8 mouse cellular contexts compared by ENCODE assay signal in the genomic region with DNA sequence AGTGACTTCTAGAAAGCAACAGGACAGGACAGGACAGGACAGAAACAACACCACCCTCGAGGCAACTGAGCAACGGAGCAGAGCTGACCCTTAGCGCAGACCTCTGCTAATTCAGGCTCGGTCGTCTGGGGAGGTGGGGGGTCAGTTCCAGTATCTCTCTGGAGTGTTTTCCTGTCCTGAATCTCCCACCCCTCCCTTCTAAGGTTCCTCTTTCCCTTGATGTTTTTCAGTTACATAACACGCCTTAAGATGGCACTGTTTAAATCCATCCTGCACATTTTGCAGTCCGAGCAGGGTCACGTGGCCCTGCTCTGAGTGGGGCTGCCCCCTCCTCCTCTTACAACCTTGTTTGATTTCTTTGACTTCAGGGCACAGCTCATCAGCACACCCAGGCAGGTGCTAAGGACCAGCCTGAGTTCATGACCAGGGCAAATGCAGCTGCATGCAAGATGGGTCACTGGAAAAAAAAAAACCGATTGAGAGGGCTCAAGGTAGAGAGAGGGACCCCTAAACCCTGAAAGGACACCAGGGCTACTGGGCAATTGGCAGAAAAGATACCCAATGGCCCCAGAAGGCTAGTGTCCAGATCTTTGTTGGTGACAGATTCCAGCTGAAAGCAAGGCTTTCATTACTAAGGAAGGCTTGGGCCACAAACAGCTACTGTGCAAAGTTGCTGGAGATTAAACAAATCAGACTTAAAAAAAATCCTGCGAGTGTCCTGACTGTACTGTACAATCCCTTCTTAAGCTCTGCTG. TPM values are rescaled to one million over a fixed set of nuclear protein-coding genes. Genes with fewer than 3 reads are reported as not detected.
A peak's percentile ranks its signal among the peaks of the same experiment; 100 is the strongest.
DNase-seq lines count a peak whose midpoint lies in the region; ATAC-seq and TF ChIP-seq lines count a peak whose summit lies in the region.
"Had no signal": no experiment of that assay in that cellular context is flagged by ENCODE, and none has a peak within 500 bp of the region (broad histone marks: within the 10 kb centered on the region; RNA-seq: fewer than 3 reads in every experiment).

No protein-coding gene starts in this region.

- peaks cover 30% of the 10 kb centered on the region for H3K4me1 ChIP-seq in lung, postnatal 0 days (ENCODE audit: insufficient read depth, low read depth, low read length)
- peaks cover 30% of the 10 kb centered on the region for H3K4me1 ChIP-seq in hindbrain, postnatal 0 days (ENCODE audit: insufficient read depth, low read length)
- peaks cover 19% of the 10 kb centered on the region for H3K4me1 ChIP-seq in small intestine, adult 2 months (ENCODE audit: control insufficient read depth, insufficient read depth, insufficient read length, low read length)

- peak; percentile 53 for TF ChIP-seq CTCF in lung, postnatal 0 days (IDR thresholded peaks at IDR 0.05)
- peak; percentile 71 for TF ChIP-seq CTCF in hindbrain, postnatal 0 days (IDR thresholded peaks at IDR 0.05; ENCODE audit: low read depth)
- TF ChIP-seq CTCF in small intestine, adult 2 months (IDR thresholded peaks at IDR 0.05; ENCODE audit: extremely low read depth, insufficient read length, insufficient replicate concordance, low read depth, low read length): peak; percentile 25; the same call in 1 of the 2 replicates

- peaks cover 56% of the 10 kb centered on the region for H3K27me3 ChIP-seq in lung, postnatal 0 days (replicated peaks; ENCODE audit: insufficient read depth, low read length)
- H3K27me3 ChIP-seq in hindbrain, postnatal 0 days (ENCODE audit: insufficient read depth, low read length): no peaks in the 10 kb centered on the region
- H3K27me3 ChIP-seq in small intestine, adult 2 months (ENCODE audit: control insufficient read depth, insufficient read depth, low read length): peaks cover 61% of the 10 kb centered on the region

- no peak overlapping the region for H3K9ac ChIP-seq in lung, postnatal 0 days (replicated peaks; ENCODE audit: low read depth)
- peak overlapping the region; percentile 68; the same call in 1 of the 2 replicates for H3K9ac ChIP-seq in hindbrain, postnatal 0 days (replicated peaks; ENCODE audit: low read length)

- peak overlapping the region; percentile 96; the same call in 1 of the 2 replicates for H3K4me2 ChIP-seq in lung, postnatal 0 days (replicated peaks; ENCODE audit: low read depth, low read length)
- peak overlapping the region; percentile 97 for H3K4me2 ChIP-seq in hindbrain, postnatal 0 days (ENCODE audit: low read depth, low read length)

- TF ChIP-seq POLR2A in small intestine, adult 2 months (IDR thresholded peaks at IDR 0.05; ENCODE audit: low read depth, low read length): no peak

- 6% methylated on average over 10 of the region's 10 CpGs for WGBS in lung, postnatal 0 days
- WGBS in hindbrain, postnatal 0 days: 6% methylated on average over 10 of the region's 10 CpGs
- WGBS in small intestine, adult 2 months: 6% methylated on average over 10 of the region's 10 CpGs

- no peak overlapping the region for H3K27ac ChIP-seq in lung, postnatal 0 days (ENCODE audit: low read length)
- H3K27ac ChIP-seq in hindbrain, postnatal 0 days: no peak overlapping the region
- no peak overlapping the region for H3K27ac ChIP-seq in small intestine, adult 2 months (ENCODE audit: insufficient read depth, low read depth, low read length)

- TF ChIP-seq EP300 in lung, postnatal 0 days (IDR thresholded peaks at IDR 0.05): no peak

- H3K9me3 ChIP-seq in lung, postnatal 0 days (ENCODE audit: low read length): no peaks in the 10 kb centered on the region
- no peaks in the 10 kb centered on the region for H3K9me3 ChIP-seq in hindbrain, postnatal 0 days (ENCODE audit: low read length)

- ATAC-seq in lung, postnatal 0 days: no peak
- peak; percentile 18; the same call in 1 of the 2 replicates for ATAC-seq in hindbrain, postnatal 0 days

- no peaks in the 10 kb centered on the region for H3K36me3 ChIP-seq in lung, postnatal 0 days (ENCODE audit: insufficient read depth, low read length)
- H3K36me3 ChIP-seq in hindbrain, postnatal 0 days (ENCODE audit: insufficient read depth, low read length): no peaks in the 10 kb centered on the region; the same call in 1 of the 2 replicates
- H3K36me3 ChIP-seq in small intestine, adult 2 months (ENCODE audit: control insufficient read depth, insufficient read depth, low read length): no peaks in the 10 kb centered on the region

- DNase-seq in lung, postnatal 0 days (ENCODE audit: low spot score): peak; percentile 43
- DNase-seq in lung, postnatal 10 days: no peak
- DNase-seq in embryo, embryonic 10.5 days (ENCODE audit: low spot score): peak; percentile 58
- peak; percentile 77 for DNase-seq in hindbrain, postnatal 0 days (ENCODE audit: low spot score)
- no peak for DNase-seq in urinary bladder, postnatal 36 days (ENCODE audit: low spot score in 2 of 2)
- no peak for DNase-seq in thymus, postnatal 10 days (ENCODE audit: low spot score in 2 of 2)

- no peak overlapping the region; the same call in 1 of the 2 replicates for H3K4me3 ChIP-seq in lung, postnatal 0 days (ENCODE audit: low read depth, low read length)
- H3K4me3 ChIP-seq in hindbrain, postnatal 0 days (ENCODE audit: low read length): peak overlapping the region; percentile 59
- no peak overlapping the region for H3K4me3 ChIP-seq in small intestine, adult 2 months (ENCODE audit: low read depth, low read length)
- H3K4me3 ChIP-seq: erythroblast, embryonic 14.5 days had no signal

RNA-seq across cellular contexts. Expression of a gene that starts 1.6 kb away (rescaled TPM):
- polyA plus RNA-seq in lung, postnatal 0 days (2015; fragmentation: Nextera tagmentation; extraction: Ambion mirVana): 1.7 and 2.1 TPM in 2 replicates
- total RNA-seq in hindbrain, postnatal 0 days (2014; rRNA removed): 27.0 and 29.0 TPM in 2 replicates
- polyA plus RNA-seq in hindbrain, postnatal 0 days (2015; fragmentation: Nextera tagmentation; extraction: Ambion mirVana): 9.4 and 10.1 TPM in 2 replicates
- 0.49 and 1.0 TPM in 2 replicates for polyA plus RNA-seq in small intestine, adult 2 months (2012; rRNA removed)
- polyA plus RNA-seq: erythroblast, embryonic 14.5 days had no signal

RNA-seq across cellular contexts. Expression of a gene that starts 54.8 kb away (rescaled TPM):
- polyA plus RNA-seq in lung, postnatal 0 days (2015; fragmentation: Nextera tagmentation; extraction: Ambion mirVana): 10.2 and 10.3 TPM in 2 replicates
- total RNA-seq in hindbrain, postnatal 0 days (2014; rRNA removed): 39.9 and 50.5 TPM in 2 replicates
- 12.8 and 13.4 TPM in 2 replicates for polyA plus RNA-seq in hindbrain, postnatal 0 days (2015; fragmentation: Nextera tagmentation; extraction: Ambion mirVana)
- 9.6 and 18.1 TPM in 2 replicates for polyA plus RNA-seq in small intestine, adult 2 months (2012; rRNA removed)

RNA-seq across cellular contexts. Expression of a gene that starts 56.8 kb away (rescaled TPM):
- polyA plus RNA-seq in lung, postnatal 0 days (2015; fragmentation: Nextera tagmentation; extraction: Ambion mirVana): 5.3 and 5.6 TPM in 2 replicates
- 60.8 and 69.0 TPM in 2 replicates for total RNA-seq in hindbrain, postnatal 0 days (2014; rRNA removed)
- 8.6 and 8.7 TPM in 2 replicates for polyA plus RNA-seq in hindbrain, postnatal 0 days (2015; fragmentation: Nextera tagmentation; extraction: Ambion mirVana)
- polyA plus RNA-seq in small intestine, adult 2 months (2012; rRNA removed): 15.7 and 26.8 TPM in 2 replicates

Comparison
In these comparisons a context has a peak if more than half of its experiments do, and no peak if none do; other contexts are left out.
1. DNase-seq: peak in lung, postnatal 0 days (single experiment), embryo, embryonic 10.5 days (single experiment) and hindbrain, postnatal 0 days (single experiment); none in lung, postnatal 10 days (single experiment), urinary bladder, postnatal 36 days (0 of 2) and thymus, postnatal 10 days (0 of 2).
2. Peak in every context shown above with its lines, with median percentiles within 50 percentile points of each other: CTCF ChIP-seq.